In the genomic region with DNA sequence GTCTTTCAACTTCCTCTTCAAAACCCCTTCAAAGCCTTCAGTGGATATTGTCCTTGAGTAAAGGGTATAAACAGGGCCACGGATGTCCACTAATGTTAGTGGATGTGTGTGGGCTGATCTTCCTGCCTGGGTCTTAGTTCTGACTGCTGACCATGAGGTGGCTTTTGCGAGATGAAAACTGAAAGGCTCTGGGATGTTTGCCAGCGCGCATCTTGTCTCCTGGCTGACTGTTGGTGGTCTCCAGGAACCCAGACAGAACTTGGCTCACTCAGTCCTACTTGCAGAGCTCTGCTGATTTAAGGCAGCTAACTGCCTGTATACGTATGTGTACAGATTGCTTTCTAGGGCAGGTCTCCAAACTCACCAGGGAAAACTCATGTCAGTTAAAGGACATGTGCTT, we compare ENCODE assay signal across 22 mouse cellular contexts.
A peak's percentile ranks its signal among the peaks of the same experiment; 100 is the strongest.
DNase-seq lines count a peak whose midpoint lies in the region; ATAC-seq and TF ChIP-seq lines count a peak whose summit lies in the region.
"Had no signal": no experiment of that assay in that cellular context is flagged by ENCODE, and none has a peak within 500 bp of the region (broad histone marks: within the 10 kb centered on the region; RNA-seq: fewer than 3 reads in every experiment).

No protein-coding gene starts in this region.

- no peaks in the 10 kb centered on the region for H3K36me3 ChIP-seq in hindbrain, postnatal 0 days (ENCODE audit: insufficient read depth, low read length)
- no peaks in the 10 kb centered on the region for H3K36me3 ChIP-seq in hindbrain, embryonic 12.5 days
- no peaks in the 10 kb centered on the region for H3K36me3 ChIP-seq in lung, embryonic 14.5 days (ENCODE audit: insufficient read depth)
- H3K36me3 ChIP-seq: forebrain, embryonic 10.5 days; heart, embryonic 10.5 days; kidney, embryonic 15.5 days; midbrain, embryonic 13.5 days had no signal

- WGBS in hindbrain, postnatal 0 days, result 57% methylated on average over 5 of the region's 5 CpGs
- 83% methylated on average over 5 of the region's 5 CpGs for WGBS in hindbrain, embryonic 12.5 days
- 44% methylated on average over 5 of the region's 5 CpGs for WGBS in lung, embryonic 14.5 days

- peak; percentile 64 for ATAC-seq in hindbrain, postnatal 0 days
- ATAC-seq in hindbrain, embryonic 12.5 days (ENCODE audit: low FRiP score), result no peak
- peak; percentile 94 for ATAC-seq in lung, embryonic 14.5 days (ENCODE audit: insufficient read depth)
- ATAC-seq: activated CD4-positive, CD25-positive, alpha-beta regulatory T cell, adult 4 months; CD4-positive, CD25-positive, alpha-beta regulatory T cell, adult 4 months; inflammation-experienced regulatory T-cells, adult 6 months; liver, postnatal 0 days; midbrain, embryonic 13.5 days had no signal

- no peaks in the 10 kb centered on the region for H3K27me3 ChIP-seq in hindbrain, postnatal 0 days (ENCODE audit: insufficient read depth, low read length)
- no peaks in the 10 kb centered on the region for H3K27me3 ChIP-seq in hindbrain, embryonic 12.5 days
- no peaks in the 10 kb centered on the region for H3K27me3 ChIP-seq in lung, embryonic 14.5 days (ENCODE audit: insufficient read depth, low read length)
- H3K27me3 ChIP-seq: kidney, embryonic 15.5 days; midbrain, embryonic 13.5 days had no signal

- no peaks in the 10 kb centered on the region for H3K4me1 ChIP-seq in hindbrain, postnatal 0 days (ENCODE audit: insufficient read depth, low read length)
- H3K4me1 ChIP-seq in hindbrain, embryonic 12.5 days, result no peaks in the 10 kb centered on the region
- no peaks in the 10 kb centered on the region for H3K4me1 ChIP-seq in lung, embryonic 14.5 days (ENCODE audit: insufficient read depth)
- H3K4me1 ChIP-seq: forebrain, embryonic 10.5 days; heart, embryonic 10.5 days; kidney, embryonic 15.5 days; midbrain, embryonic 13.5 days had no signal

- H3K4me2 ChIP-seq in hindbrain, postnatal 0 days (ENCODE audit: low read depth, low read length), result no peak overlapping the region
- no peak overlapping the region for H3K4me2 ChIP-seq in hindbrain, embryonic 12.5 days (replicated peaks)
- H3K4me2 ChIP-seq in lung, embryonic 14.5 days, result no peak overlapping the region
- H3K4me2 ChIP-seq: kidney, embryonic 15.5 days; midbrain, embryonic 13.5 days had no signal

- H3K9ac ChIP-seq in hindbrain, postnatal 0 days (replicated peaks; ENCODE audit: low read length), result no peak overlapping the region
- no peak overlapping the region for H3K9ac ChIP-seq in hindbrain, embryonic 12.5 days
- H3K9ac ChIP-seq in lung, embryonic 14.5 days, result no peak overlapping the region
- H3K9ac ChIP-seq: kidney, embryonic 15.5 days; liver, postnatal 0 days; midbrain, embryonic 13.5 days had no signal

- H3K27ac ChIP-seq in hindbrain, postnatal 0 days, result no peak overlapping the region
- H3K27ac ChIP-seq in hindbrain, embryonic 12.5 days, result no peak overlapping the region
- peak overlapping the region; percentile 58; the same call in 1 of the 2 replicates for H3K27ac ChIP-seq in lung, embryonic 14.5 days (ENCODE audit: low read depth)
- H3K27ac ChIP-seq: forebrain, embryonic 10.5 days; heart, embryonic 10.5 days; kidney, embryonic 15.5 days; layer of hippocampus, adult 2 months; midbrain, embryonic 13.5 days had no signal

- H3K4me3 ChIP-seq in hindbrain, postnatal 0 days (ENCODE audit: low read length), result no peak overlapping the region
- H3K4me3 ChIP-seq in hindbrain, embryonic 12.5 days, result no peak overlapping the region
- H3K4me3 ChIP-seq in lung, embryonic 14.5 days (ENCODE audit: low read depth, low read length), result no peak overlapping the region
- H3K4me3 ChIP-seq: forebrain, embryonic 10.5 days; heart, embryonic 10.5 days; kidney, embryonic 15.5 days; layer of hippocampus, adult 2 months; midbrain, embryonic 13.5 days; myocyte had no signal

- peak; percentile 11 for DNase-seq in adrenal gland, postnatal 10 days
- no peak for DNase-seq in adrenal gland, postnatal 4 days (ENCODE audit: low spot score in 2 of 2)
- peak; percentile 78 for DNase-seq in hindbrain, postnatal 0 days (ENCODE audit: low spot score)
- peak; percentile 91 for DNase-seq in lung, embryonic 14.5 days
- DNase-seq in lung, postnatal 25 days (ENCODE audit: low spot score), result no peak
- DNase-seq in right cerebral cortex, postnatal 4 days, result peak; percentile 4
- DNase-seq in right cerebral cortex, postnatal 25 days, result no peak
- DNase-seq: adrenal gland, postnatal 14 days; embryo, embryonic 11 days; layer of hippocampus, postnatal 36 days; liver, postnatal 0 days; thymus, postnatal 36 days had no signal

- TF ChIP-seq CTCF in hindbrain, postnatal 0 days (IDR thresholded peaks at IDR 0.05; ENCODE audit: low read depth), result no peak
- TF ChIP-seq CTCF in lung, embryonic 14.5 days (IDR thresholded peaks at IDR 0.05; ENCODE audit: low read depth), result no peak

- H3K9me3 ChIP-seq in hindbrain, postnatal 0 days (ENCODE audit: low read length), result no peaks in the 10 kb centered on the region
- no peaks in the 10 kb centered on the region for H3K9me3 ChIP-seq in hindbrain, embryonic 12.5 days (replicated peaks)
- H3K9me3 ChIP-seq in lung, embryonic 14.5 days (ENCODE audit: low read depth, low read length), result no peaks in the 10 kb centered on the region
- H3K9me3 ChIP-seq: forebrain, embryonic 10.5 days; heart, embryonic 10.5 days; kidney, embryonic 15.5 days; midbrain, embryonic 13.5 days had no signal

Comparison
In these comparisons a context has a peak if more than half of its experiments do, and no peak if none do; other contexts are left out.
1. DNase-seq: peak in adrenal gland, postnatal 10 days (single experiment), hindbrain, postnatal 0 days (single experiment), lung, embryonic 14.5 days (single experiment) and right cerebral cortex, postnatal 4 days (single experiment); none in adrenal gland, postnatal 4 days (0 of 2), lung, postnatal 25 days (single experiment) and right cerebral cortex, postnatal 25 days (single experiment).